Mouse (Mus musculus): ENCODE measurements around the gene Fam227b.

Gene Fam227b

GRCm38 (mm10) chr2:126151855-126152571 is at the start of gene Fam227b, which contains the start of gene Dtwd1:
Gene Fam227b (minus strand): TSS chr2:126152004.
Gene Dtwd1 (plus strand): TSS chr2:126152141.
- peak; percentile 98 for DNase-seq (ENCODE audit: inconsistent ontology term)

- DNase-seq (ENCODE audit: inconsistent ontology term): no peak
These were observed 47.2 kb upstream of the Fam227b start for GRCm38 (mm10) chr2:126198971-126199370.

GRCm38 (mm10) chr2:126195631-126196356 is 44.0 kb upstream of the Fam227b start:
- no peak for DNase-seq (ENCODE audit: inconsistent ontology term)

GRCm38 (mm10) chr2:126192129-126192528 is 40.3 kb upstream of the Fam227b start:
- DNase-seq (ENCODE audit: inconsistent ontology term): no peak

GRCm38 (mm10) chr2:126191306-126191705 is 39.5 kb upstream of the Fam227b start:
- no peak for DNase-seq (ENCODE audit: inconsistent ontology term)

- DNase-seq (ENCODE audit: inconsistent ontology term): no peak
These were observed 19.6 kb upstream of the Fam227b start for GRCm38 (mm10) chr2:126171427-126171826.

GRCm38 (mm10) chr2:126166848-126167617 is 15.2 kb upstream of the Fam227b start:
- DNase-seq (ENCODE audit: inconsistent ontology term): no peak

GRCm38 (mm10) chr2:126166335-126166734 is 14.5 kb upstream of the Fam227b start:
- DNase-seq (ENCODE audit: inconsistent ontology term): no peak

GRCm38 (mm10) chr2:126165277-126166018 is 13.6 kb upstream of the Fam227b start:
- no peak for DNase-seq (ENCODE audit: inconsistent ontology term)

- no peak for DNase-seq (ENCODE audit: inconsistent ontology term)
These were observed 4.1 kb downstream of the Fam227b start for GRCm38 (mm10) chr2:126147723-126148122.

GRCm38 (mm10) chr2:126094616-126095015 is 57.2 kb downstream of the Fam227b start:
- DNase-seq (ENCODE audit: inconsistent ontology term): no peak

GRCm38 (mm10) chr2:126090432-126090831 is 61.4 kb downstream of the Fam227b start:
- no peak for DNase-seq (ENCODE audit: inconsistent ontology term)

- DNase-seq (ENCODE audit: inconsistent ontology term): no peak
These were observed 65.6 kb downstream of the Fam227b start for GRCm38 (mm10) chr2:126086187-126086586.

- DNase-seq (ENCODE audit: inconsistent ontology term): no peak
These were observed 67.5 kb downstream of the Fam227b start for GRCm38 (mm10) chr2:126084326-126084725.

GRCm38 (mm10) chr2:126079086-126079485 is 72.7 kb downstream of the Fam227b start:
- no peak for DNase-seq (ENCODE audit: inconsistent ontology term)

- DNase-seq (ENCODE audit: inconsistent ontology term): no peak
These were observed 75.3 kb downstream of the Fam227b start for GRCm38 (mm10) chr2:126076506-126076905.

GRCm38 (mm10) chr2:126073744-126074143 is 78.1 kb downstream of the Fam227b start:
- no peak for DNase-seq (ENCODE audit: inconsistent ontology term)

- no peak for DNase-seq (ENCODE audit: inconsistent ontology term)
These were observed 82.1 kb downstream of the Fam227b start for GRCm38 (mm10) chr2:126069740-126070139.

GRCm38 (mm10) chr2:126065303-126065856 is 86.4 kb downstream of the Fam227b start:
- DNase-seq (ENCODE audit: inconsistent ontology term): peak; percentile 26

- peak; percentile 30 for DNase-seq (ENCODE audit: inconsistent ontology term)
These were observed 87.0 kb downstream of the Fam227b start for GRCm38 (mm10) chr2:126064814-126065213.

GRCm38 (mm10) chr2:126062876-126063275 is 88.9 kb downstream of the Fam227b start:
- no peak for DNase-seq (ENCODE audit: inconsistent ontology term)
